Mouse (Mus musculus) adrenal gland, adult 8-10 months (tissue): ENCODE data around the gene Nub1. TPM values are rescaled to one million over a fixed set of nuclear protein-coding genes. Genes with fewer than 3 reads are reported as not detected.
A peak's percentile ranks its signal among the peaks of the same experiment; 100 is the strongest.
"Not testable (repeated sequence)": the region's sequence is repeated elsewhere in the genome, so short reads cannot be mapped to it uniquely, and the experiment has no call there.

Experiments used
- DNase-seq: peaks from one replicate; pipeline ENCODE4 v3.0.0; 2022
- total RNA-seq, 4 experiments: library from RNA; stranded (reverse); gene quantifications; 2 replicates each; pipeline ENCODE4 v1.2.4; 2022

Gene Nub1
- 10 to 100 TPM; 72.3 to 74.6 (median 73.6) TPM for total RNA-seq

- DNase-seq: peak; percentile 98
Measured at GRCm38 (mm10) chr5:24685366-24686093, at the start of gene Nub1. Gene Nub1 (plus strand): TSS chr5:24685532.

- no peak for DNase-seq
Measured at GRCm38 (mm10) chr5:24636987-24637386, 48.3 kb upstream of the Nub1 start.

- no peak for DNase-seq
Measured at GRCm38 (mm10) chr5:24638131-24638530, 47.2 kb upstream of the Nub1 start.

GRCm38 (mm10) chr5:24639081-24639480 is 46.3 kb upstream of the Nub1 start:
- DNase-seq: no peak

DNA sequence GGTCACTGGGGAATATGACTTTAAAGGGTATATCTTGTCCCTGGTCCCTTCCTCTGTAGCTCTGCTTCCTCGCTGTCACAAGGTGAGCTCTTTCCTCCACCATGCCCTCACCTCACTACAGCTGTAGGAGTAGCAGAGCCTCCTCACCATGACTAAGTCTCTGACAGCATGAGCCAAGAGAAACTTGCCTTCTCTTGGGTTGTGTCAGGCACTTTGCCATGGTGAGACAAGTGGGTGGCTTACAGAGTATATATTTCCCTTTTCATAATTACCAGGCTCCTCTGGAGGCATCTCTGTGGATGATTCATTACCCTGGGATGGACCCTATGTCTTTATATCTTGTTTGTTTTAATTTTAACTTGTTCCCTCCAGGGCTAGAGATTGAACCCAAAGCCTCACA is 39.9 kb upstream of the Nub1 start:
- DNase-seq: no peak

GRCm38 (mm10) chr5:24649231-24649630 is 36.1 kb upstream of the Nub1 start:
- no peak for DNase-seq

DNA sequence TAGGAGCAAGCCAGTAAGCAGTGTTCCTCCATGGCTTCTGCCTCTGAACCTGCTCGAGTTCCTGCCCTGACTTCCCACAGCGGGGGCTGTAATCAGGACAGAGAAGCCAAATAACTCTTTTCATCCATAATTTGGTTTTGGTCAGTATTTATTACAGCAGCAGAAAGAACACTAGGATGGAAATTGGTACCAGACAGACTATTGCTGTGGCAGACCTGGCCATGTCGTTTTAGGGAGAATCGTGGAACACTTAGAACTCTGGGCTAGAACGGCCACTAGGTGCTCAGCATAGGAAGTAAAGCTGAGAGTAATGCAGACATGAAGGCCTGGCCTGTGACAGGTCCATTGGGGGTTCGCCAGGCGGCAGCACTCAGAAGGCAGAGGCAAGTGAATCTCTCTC is 35.6 kb upstream of the Nub1 start:
- DNase-seq: no peak

- no peak for DNase-seq
Measured at GRCm38 (mm10) chr5:24651356-24651755, 34.0 kb upstream of the Nub1 start.

DNA sequence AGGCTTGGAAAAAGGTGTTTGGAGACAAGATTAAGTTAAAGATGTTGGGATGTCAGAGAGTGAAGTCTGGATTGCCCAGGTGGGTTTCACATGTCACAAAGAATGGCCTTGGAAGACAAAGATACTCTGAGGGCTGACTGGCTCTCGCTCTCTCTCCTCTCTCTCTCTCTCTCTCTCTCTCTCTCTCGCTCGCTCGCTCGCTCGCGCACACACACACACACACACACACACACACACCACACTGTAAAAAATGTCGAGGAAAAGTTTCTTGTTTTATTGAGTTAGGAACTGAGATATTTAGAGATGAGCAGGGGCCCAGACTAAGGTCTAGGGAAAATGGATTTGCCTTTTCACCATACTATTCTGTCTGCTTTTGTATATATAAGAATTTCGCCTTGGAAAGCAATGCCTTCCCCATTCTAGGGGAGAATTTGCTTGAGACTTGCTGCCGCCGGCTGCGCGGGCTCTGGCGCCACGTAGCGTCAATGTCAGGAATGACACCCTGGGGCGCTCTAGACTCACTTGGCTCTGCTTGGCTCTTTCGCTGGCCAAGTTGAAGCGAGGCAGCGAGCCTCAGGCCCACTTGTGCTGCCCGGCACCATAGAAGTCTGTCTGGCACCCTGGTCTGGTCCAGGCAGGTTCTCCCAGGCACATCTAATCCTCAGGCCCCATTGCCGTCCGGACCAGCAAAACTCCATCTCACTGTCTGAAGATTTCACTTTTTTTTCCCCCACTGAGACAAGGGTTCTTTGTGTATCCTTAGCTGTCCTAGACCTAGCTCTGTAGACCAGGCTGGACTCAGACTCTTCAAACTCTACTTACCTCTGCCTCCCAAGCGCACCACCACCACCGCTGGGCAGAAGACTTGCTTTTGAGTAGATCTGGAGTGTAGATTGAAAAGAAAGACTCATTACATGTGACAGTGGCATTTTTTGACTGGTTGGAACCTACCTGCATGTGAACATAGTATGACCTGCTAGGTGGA is 33.3 kb upstream of the Nub1 start:
- DNase-seq: peak; percentile 58

GRCm38 (mm10) chr5:24652780-24653179 is 32.6 kb upstream of the Nub1 start:
- DNase-seq: no peak

DNA sequence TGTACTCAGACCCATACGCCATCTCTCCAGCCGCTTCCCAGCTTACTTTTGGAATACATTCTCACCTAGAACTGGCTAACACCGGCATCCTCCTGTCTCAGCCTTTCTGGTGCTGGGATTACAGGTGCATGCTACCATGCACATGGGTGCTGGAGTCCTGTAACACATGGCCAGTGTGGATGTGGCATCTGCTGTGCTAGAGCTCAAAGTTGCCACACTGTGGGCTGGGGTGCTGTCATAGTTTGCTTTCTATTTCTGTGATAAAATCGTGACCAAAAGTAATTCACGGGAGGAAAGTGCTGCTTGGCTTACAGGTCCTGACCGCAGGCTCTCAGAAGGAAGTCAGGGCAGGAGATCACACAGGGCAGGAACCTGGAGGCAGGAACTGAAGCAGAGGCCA is 30.8 kb upstream of the Nub1 start:
- DNase-seq: no peak

DNA sequence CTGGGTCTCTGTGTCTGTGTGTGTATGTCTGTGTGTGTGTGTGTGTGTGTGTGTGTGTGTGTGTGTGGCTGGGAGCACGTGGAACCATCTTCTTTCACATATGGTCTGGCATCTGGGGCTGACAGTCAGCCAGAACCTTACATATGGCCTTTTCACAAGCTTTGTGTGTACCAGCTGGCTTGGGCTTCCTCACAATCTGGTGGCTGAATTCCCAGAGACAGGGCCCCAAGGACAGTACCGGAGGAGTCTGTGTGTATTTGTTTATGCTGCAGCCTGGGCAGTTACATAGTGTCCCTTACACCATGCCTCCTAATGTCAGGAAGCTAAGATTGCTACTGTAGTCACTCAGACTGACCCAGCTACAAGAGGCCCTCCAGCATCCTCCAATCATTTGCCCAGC is 28.2 kb upstream of the Nub1 start:
- no peak for DNase-seq

- no peak for DNase-seq
Measured at GRCm38 (mm10) chr5:24659708-24660423, 25.5 kb upstream of the Nub1 start.

- DNase-seq: no peak
Measured at GRCm38 (mm10) chr5:24661457-24661856, 23.9 kb upstream of the Nub1 start.

- peak; percentile 64 for DNase-seq
Measured at GRCm38 (mm10) chr5:24674238-24674637, 11.1 kb upstream of the Nub1 start.

GRCm38 (mm10) chr5:24681436-24681835 is 3.9 kb upstream of the Nub1 start:
- no peak for DNase-seq

DNA sequence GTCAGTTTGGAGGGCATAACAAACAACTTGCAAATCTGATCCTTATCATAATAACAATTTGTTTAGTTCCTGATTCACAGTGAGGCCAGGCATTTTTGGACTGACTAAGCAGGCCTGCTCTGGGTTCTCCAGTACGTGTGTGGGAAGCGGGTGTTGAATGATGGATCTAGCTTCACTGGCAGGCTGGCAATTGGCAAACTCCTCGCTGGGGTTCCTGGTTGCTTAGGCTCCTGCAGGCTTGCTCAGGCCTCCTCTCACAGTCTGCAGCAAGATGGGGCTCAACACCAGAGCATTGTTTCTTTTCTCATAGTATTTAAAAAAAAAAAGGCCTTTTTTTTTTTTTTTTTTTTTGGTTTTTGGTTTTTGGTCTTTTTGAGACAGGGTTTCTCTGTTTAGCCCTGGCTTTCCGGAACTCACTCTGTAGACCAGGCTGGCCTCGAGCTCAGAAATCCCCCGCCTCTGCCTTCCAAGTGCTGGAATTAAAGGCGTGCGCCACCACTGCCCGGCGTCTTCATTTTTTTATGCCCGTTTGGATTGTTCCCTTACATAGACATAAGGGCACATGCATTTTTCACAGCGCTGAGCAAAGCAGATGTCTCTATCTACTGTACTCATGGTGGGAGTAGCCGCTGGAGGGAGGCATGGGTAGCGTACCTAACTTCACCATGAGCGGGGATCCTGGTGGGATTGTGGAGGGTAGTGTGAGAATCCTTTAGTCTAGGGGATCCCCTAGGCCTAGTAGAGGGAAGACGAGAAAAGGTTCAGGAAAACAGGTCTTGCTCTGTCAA is 560 bp upstream of the Nub1 start:
- peak; percentile 40 for DNase-seq

DNA sequence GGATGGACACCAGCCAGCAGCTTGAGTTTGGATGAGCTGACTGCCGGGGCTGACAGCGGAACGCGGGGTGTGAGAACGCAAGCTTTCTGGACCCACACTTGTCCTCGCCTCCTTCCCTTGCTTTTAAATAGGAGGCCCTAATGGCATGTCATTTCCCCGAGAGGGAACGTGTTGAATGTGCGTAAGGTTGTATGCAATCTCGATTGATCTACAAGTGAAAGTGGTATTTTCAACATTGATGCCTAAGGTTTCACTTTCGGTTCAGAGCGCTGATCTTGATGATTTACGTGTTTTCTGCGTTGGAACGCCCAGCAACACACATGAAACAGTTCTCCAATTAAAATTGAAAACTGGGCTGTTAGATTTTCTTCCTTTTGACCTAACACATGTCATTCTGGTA is 844 bp downstream of the Nub1 start:
- no peak for DNase-seq

- not testable (repeated sequence) for DNase-seq
Measured at GRCm38 (mm10) chr5:24686671-24687420, 1.5 kb downstream of the Nub1 start.

DNA sequence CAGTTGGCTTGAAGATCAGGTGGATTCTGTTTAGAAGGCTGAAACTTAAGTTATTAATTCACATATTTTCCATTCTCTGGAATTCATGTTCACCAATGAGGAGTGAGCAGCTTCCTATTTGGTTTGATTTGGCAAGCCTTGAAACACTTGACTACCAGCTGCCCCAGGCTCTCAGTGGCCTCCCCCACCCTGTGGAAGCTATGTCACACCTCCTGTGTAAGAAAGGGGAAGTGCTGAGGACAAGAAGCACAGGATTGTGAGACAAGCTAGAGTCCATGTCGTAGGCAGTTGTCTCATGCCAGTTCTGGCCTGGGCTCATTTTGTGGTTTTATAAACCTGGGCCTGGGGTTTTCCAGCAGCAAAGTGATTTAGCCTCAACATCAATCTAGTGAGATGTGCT is 2.4 kb downstream of the Nub1 start:
- no peak for DNase-seq

DNA sequence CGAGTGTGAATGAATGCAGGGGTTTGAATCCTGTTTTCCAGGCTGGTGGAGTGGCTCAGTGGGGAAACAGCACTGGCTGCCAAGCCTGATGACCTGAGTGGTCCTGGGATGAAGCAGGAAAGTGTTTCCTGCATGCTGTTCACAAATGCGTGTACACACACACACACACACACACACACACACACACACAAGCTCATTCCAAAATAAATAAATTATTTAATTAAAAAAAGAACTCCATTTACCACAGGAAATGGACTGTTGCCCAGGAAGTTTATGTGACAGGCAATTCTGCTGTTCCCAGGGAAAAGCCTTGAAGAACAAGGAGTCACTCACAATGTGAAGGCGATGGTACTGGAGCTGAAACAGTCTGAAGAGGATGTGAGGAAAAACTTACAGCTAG is 11.4 kb downstream of the Nub1 start:
- no peak for DNase-seq
